Mouse (Mus musculus) MEL (cell line): Measurements from ENCODE around the gene Cbx8.

Experiments
- CTCF ChIP-seq, 3 experiments: IDR thresholded peaks in 2 of 3; conservative IDR thresholded peaks in 1 of 3; 2 replicates each; pipeline ENCODE4 v1.5.1; 2011 to 2012; ENCODE audit warnings: low read length in 3 of 3, low read depth in 2 of 3, mild to moderate bottlenecking in 2 of 3, improper control_type of control experiment in 1 of 3, inconsistent platforms in 1 of 3, mixed read lengths in 1 of 3, moderate library complexity in 1 of 3; ENCODE audit not compliant: control insufficient read depth in 1 of 3, insufficient read depth in 1 of 3, poor library complexity in 1 of 3, severe bottlenecking in 1 of 3
- EP300 ChIP-seq, 2 experiments: IDR thresholded peaks; 2 replicates each; pipeline ENCODE4 v1.6.1; 2011; ENCODE audit warnings: improper control_type of control experiment in 2 of 2, low read length in 2 of 2, low read depth in 1 of 2, mild to moderate bottlenecking in 1 of 2
- MAFK ChIP-seq: IDR thresholded peaks from 2 replicates; pipeline ENCODE4 v1.6.1; 2011; ENCODE audit warnings: low read depth, mild to moderate bottlenecking, low read length, improper control_type of control experiment, borderline replicate concordance
- TAL1 ChIP-seq: IDR thresholded peaks from 2 replicates; pipeline ENCODE4 v1.6.1; 2012; ENCODE audit warnings: mild to moderate bottlenecking, inconsistent platforms, low read length, moderate library complexity, mixed read lengths
- USF2 ChIP-seq, 2 experiments: IDR thresholded peaks; 2 replicates each; pipeline ENCODE4 v1.6.1; 2011 to 2012; ENCODE audit warnings: improper control_type of control experiment in 2 of 2, low read length in 2 of 2, borderline replicate concordance in 1 of 2, inconsistent platforms in 1 of 2, low read depth in 1 of 2, mild to moderate bottlenecking in 1 of 2; ENCODE audit not compliant: insufficient read depth in 1 of 2
- ZNF384 ChIP-seq: IDR thresholded peaks from 2 replicates; pipeline ENCODE4 v1.6.1; 2012; ENCODE audit warnings: low read depth, mild to moderate bottlenecking, inconsistent platforms, low read length, improper control_type of control experiment

- TF ChIP-seq CTCF (IDR thresholded peaks at IDR 0.05 in 2 of 3, conservative IDR thresholded peaks at IDR 0.05 in 1 of 3; ENCODE audit: control insufficient read depth in 1 of 3, insufficient read depth in 1 of 3, low read depth in 2 of 3, low read length in 3 of 3, poor library complexity in 1 of 3, severe bottlenecking in 1 of 3) (no peak), USF2 (IDR thresholded peaks at IDR 0.05; ENCODE audit: borderline replicate concordance in 1 of 2, insufficient read depth in 1 of 2, low read depth in 1 of 2, low read length in 2 of 2) (no peak), EP300 (IDR thresholded peaks at IDR 0.05; ENCODE audit: low read depth in 1 of 2, low read length in 2 of 2) (no peak), ZNF384 (no peak), MAFK (no peak), TAL1 (no peak)
Measured at GRCm38 (mm10) chr11:119017506-119017905, 23.3 kb downstream of the Cbx8 start.
